Mouse (Mus musculus) liver, postnatal 0 days (tissue): ENCODE data around the gene Hes7. TPM values are rescaled to one million over a fixed set of nuclear protein-coding genes. Genes with fewer than 3 reads are reported as not detected.
"Not testable (repeated sequence)": the region's sequence is repeated elsewhere in the genome, so short reads cannot be mapped to it uniquely, and the experiment has no call there.

Source experiments
- ATAC-seq: fragments of 200-750 bp; cut with Nextera tagmentation; 2 replicates; pipeline ENCODE4 v1.8.0; 2017; ENCODE audit warnings: mild to moderate bottlenecking, moderate library complexity
- DNase-seq: peaks from one replicate; pipeline ENCODE4 v3.0.0-alpha.2; 2016
- H3K27ac ChIP-seq: fragments of 300-500 bp; sonication (generic); 2 replicates; pipeline ENCODE4 v1.5.1; 2014; ENCODE audit warnings: antibody characterized with exemption, moderate library complexity, mild to moderate bottlenecking, low read depth
- H3K27me3 ChIP-seq: fragments of 300-500 bp; sonication (generic); 2 replicates; pipeline ENCODE4 v1.6.1; 2014; ENCODE audit warnings: low read length, control low read depth, mixed read lengths; ENCODE audit not compliant: insufficient read depth
- H3K36me3 ChIP-seq: fragments of 300-500 bp; sonication (generic); replicated peaks from 2 replicates; pipeline ENCODE4 v1.6.1; 2014; ENCODE audit warnings: mild to moderate bottlenecking, control low read depth, low read length, moderate library complexity, mixed read lengths; ENCODE audit not compliant: insufficient read depth
- H3K4me1 ChIP-seq: fragments of 300-500 bp; sonication (generic); 2 replicates; pipeline ENCODE4 v1.6.1; 2014; ENCODE audit warnings: antibody characterized with exemption, mild to moderate bottlenecking, control low read depth; ENCODE audit not compliant: insufficient read depth
- H3K4me2 ChIP-seq: fragments of 300-500 bp; sonication (generic); 2 replicates; pipeline ENCODE4 v1.6.1; 2014; ENCODE audit warnings: low read depth, mild to moderate bottlenecking, low read length, moderate library complexity, mixed read lengths
- H3K4me3 ChIP-seq: fragments of 300-500 bp; sonication (generic); 2 replicates; pipeline ENCODE4 v1.5.1; 2014; ENCODE audit warnings: low read depth, low read length
- H3K9ac ChIP-seq: fragments of 300-500 bp; sonication (generic); replicated peaks from 2 replicates; pipeline ENCODE4 v1.6.1; 2014; ENCODE audit warnings: mild to moderate bottlenecking, moderate library complexity
- H3K9me3 ChIP-seq: fragments of 300-500 bp; sonication (generic); 2 replicates; pipeline ENCODE4 v1.6.1; 2016; ENCODE audit warnings: mild to moderate bottlenecking, control low read depth, low read length, mixed read lengths
- CTCF ChIP-seq: sonication (generic); IDR thresholded peaks from 2 replicates; pipeline ENCODE4 v1.5.1; 2016; ENCODE audit warnings: antibody characterized with exemption, low read depth
- EP300 ChIP-seq: IDR thresholded peaks from 2 replicates; pipeline ENCODE4 v1.6.1; 2016; ENCODE audit warnings: antibody characterized with exemption, low read depth, mild to moderate bottlenecking
- WGBS: fragments of 180-500 bp; shearing (Covaris S2); extraction: QIAGEN DNeasy Blood & Tissue Kit; methylation state at CpG from one replicate; pipeline ENCODE4 v1.1.7; 2014; ENCODE audit not compliant: insufficient replicate concordance; 5-methylcytosine and 5-hydroxymethylcytosine counted together
- polyA plus RNA-seq: library from polyadenylated mRNA; unstranded; fragments of >200 nt; fragmentation: Nextera tagmentation; extraction: Ambion mirVana; gene quantifications from 2 replicates; pipeline ENCODE4 v1.2.1, GENCODE M21; 2015

The Hes7 gene
- polyA plus RNA-seq, 1 experiment from 2014 or later = 0.15 TPM

DNA sequence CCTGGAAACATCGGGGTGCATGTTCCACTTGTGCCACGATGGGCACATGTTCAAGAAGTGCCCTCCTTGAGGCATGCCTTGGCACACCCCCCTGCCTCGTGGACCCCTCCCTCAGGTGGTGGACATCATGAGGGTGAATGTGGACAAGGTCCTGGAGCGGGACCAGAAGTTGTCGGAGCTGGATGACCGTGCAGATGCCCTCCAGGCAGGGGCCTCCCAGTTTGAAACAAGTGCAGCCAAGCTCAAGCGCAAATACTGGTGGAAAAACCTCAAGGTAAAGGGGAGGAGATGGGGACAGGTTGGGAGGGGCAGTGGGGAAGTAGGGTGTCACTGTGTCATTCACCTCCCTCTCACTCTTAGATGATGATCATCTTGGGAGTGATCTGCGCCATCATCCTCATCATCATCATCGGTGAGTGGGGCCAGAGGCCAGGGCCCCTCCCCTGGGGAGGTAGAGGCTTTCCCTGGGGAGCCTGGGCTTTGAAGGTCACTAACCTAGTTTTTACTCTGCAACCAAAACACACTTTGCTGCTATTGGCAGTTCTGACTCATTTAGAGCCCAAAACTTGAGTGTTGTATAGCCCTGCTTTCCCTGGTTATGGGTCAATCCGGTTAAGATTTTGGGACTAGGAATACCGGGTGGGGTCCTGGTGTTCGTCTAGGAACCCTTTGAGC is 30.5 kb upstream of the Hes7 start:
- peak overlapping the region; percentile 96 for H3K27ac ChIP-seq
- H3K27me3 ChIP-seq = no peaks in the 10 kb centered on the region
- ATAC-seq (no peak), DNase-seq (no peak)
- H3K9ac ChIP-seq = peak overlapping the region; percentile 100
- peak overlapping the region; percentile 97 for H3K4me3 ChIP-seq
- 83% methylated on average over 12 of the region's 12 CpGs for WGBS
- H3K9me3 ChIP-seq = no peaks in the 10 kb centered on the region
- no peak for TF ChIP-seq CTCF
- TF ChIP-seq EP300 = no peak
- peaks cover 31% of the 10 kb centered on the region for H3K36me3 ChIP-seq
- peaks cover 33% of the 10 kb centered on the region for H3K4me1 ChIP-seq
- peak overlapping the region; percentile 86 for H3K4me2 ChIP-seq

GRCm38 (mm10) chr11:69090367-69090766 is 29.8 kb upstream of the Hes7 start:
- TF ChIP-seq CTCF = no peak
- TF ChIP-seq EP300 = no peak
- H3K4me2 ChIP-seq = peak overlapping the region; percentile 86
- no peak overlapping the region; the same call in 1 of the 2 replicates for H3K4me3 ChIP-seq
- peaks cover 33% of the 10 kb centered on the region for H3K4me1 ChIP-seq
- H3K9me3 ChIP-seq = no peaks in the 10 kb centered on the region
- no peak for ATAC-seq
- no peaks in the 10 kb centered on the region for H3K27me3 ChIP-seq
- 71% methylated on average over 6 of the region's 6 CpGs for WGBS
- no peak for DNase-seq
- peak overlapping the region; percentile 96 for H3K27ac ChIP-seq
- peak overlapping the region; percentile 100; the same call in 1 of the 2 replicates for H3K9ac ChIP-seq
- H3K36me3 ChIP-seq = peaks cover 31% of the 10 kb centered on the region

- Histone ChIP-seq H3K27me3 (no peaks in the 10 kb centered on the region), H3K27ac (no peak overlapping the region), H3K9ac (no peak overlapping the region), H3K9me3 (no peaks in the 10 kb centered on the region), H3K4me1 (peaks cover 33% of the 10 kb centered on the region), H3K4me3 (no peak overlapping the region), H3K4me2 (no peak overlapping the region), H3K36me3 (peaks cover 31% of the 10 kb centered on the region)
- no peak for TF ChIP-seq EP300
- no peak for TF ChIP-seq CTCF
- no peak for DNase-seq
- 54% methylated on average over 7 of the region's 7 CpGs for WGBS
- no peak for ATAC-seq
Observed at GRCm38 (mm10) chr11:69091566-69092385, 28.4 kb upstream of the Hes7 start.

- DNase-seq (peak; percentile 92), ATAC-seq (no peak)
- Histone ChIP-seq H3K36me3 (peaks cover 31% of the 10 kb centered on the region), H3K27me3 (no peaks in the 10 kb centered on the region), H3K4me1 (peaks cover 33% of the 10 kb centered on the region), H3K4me2 (no peak overlapping the region), H3K9me3 (no peaks in the 10 kb centered on the region), H3K9ac (no peak overlapping the region), H3K27ac (no peak overlapping the region), H3K4me3 (no peak overlapping the region)
- peak; percentile 92 for TF ChIP-seq CTCF
- TF ChIP-seq EP300 = no peak
- 2% methylated on average over 3 of the region's 3 CpGs for WGBS
Observed at GRCm38 (mm10) chr11:69092386-69092751, 27.8 kb upstream of the Hes7 start.

- peaks cover 32% of the 10 kb centered on the region for H3K4me1 ChIP-seq
- no peak for ATAC-seq
Observed at GRCm38 (mm10) chr11:69092871-69093270, 27.3 kb upstream of the Hes7 start.

GRCm38 (mm10) chr11:69093856-69094255 is 26.3 kb upstream of the Hes7 start:
- Histone ChIP-seq H3K4me1 (peaks cover 36% of the 10 kb centered on the region), H3K36me3 (peaks cover 31% of the 10 kb centered on the region), H3K27ac (peak overlapping the region; percentile 96)
- H3K4me2 ChIP-seq, DNase-seq, H3K27me3 ChIP-seq, ATAC-seq, H3K9ac ChIP-seq, H3K4me3 ChIP-seq, H3K9me3 ChIP-seq: not testable (repeated sequence)
- WGBS = 83% methylated on average over 7 of the region's 7 CpGs

More at GRCm38 (mm10) chr11:69092871-69093270, 27.3 kb upstream of the Hes7 start:
- Histone ChIP-seq H3K9me3 (no peaks in the 10 kb centered on the region), H3K4me3 (no peak overlapping the region), H3K36me3 (peaks cover 31% of the 10 kb centered on the region), H3K9ac (no peak overlapping the region), H3K4me2 (no peak overlapping the region), H3K27ac (peak overlapping the region; percentile 17; the same call in 1 of the 2 replicates), H3K27me3 (no peaks in the 10 kb centered on the region)
- TF ChIP-seq CTCF = no peak
- no peak for TF ChIP-seq EP300
- DNase-seq = no peak
- WGBS = 68% methylated on average over 4 of the region's 4 CpGs
